Mouse (Mus musculus): ENCODE results near the gene Gm10842. TPM values are rescaled to one million over a fixed set of nuclear protein-coding genes. Genes with fewer than 3 reads are reported as not detected.
"Not testable (repeated sequence)": the region's sequence is repeated elsewhere in the genome, so short reads cannot be mapped to it uniquely, and the experiment has no call there.

The Gm10842 gene
- polyA plus RNA-seq (2012; fragmentation: generic; extraction: Trizol): not detected
- long read RNA-seq, experiment 1: 0 reads
- long read RNA-seq, experiment 2: 0 reads

DNA sequence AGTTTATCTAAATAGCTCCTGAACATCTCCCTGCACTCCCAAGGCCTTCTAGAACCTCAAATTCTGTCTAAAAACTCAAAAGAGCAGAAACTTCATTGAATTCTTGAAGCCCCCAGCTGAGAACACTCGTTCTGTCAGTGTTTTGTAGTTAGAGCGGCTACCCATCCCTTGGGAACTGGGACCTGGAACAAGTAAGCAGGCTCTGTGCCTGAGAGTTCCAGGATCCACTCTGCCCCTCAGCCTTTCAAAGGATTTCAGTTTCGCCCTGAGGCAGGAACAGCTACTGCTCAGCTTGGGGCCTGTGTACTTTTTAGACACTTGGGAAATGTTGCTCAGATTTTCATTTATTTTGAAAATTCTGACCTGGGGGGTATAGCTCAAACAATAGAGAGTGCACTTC lies at the start of gene Gm10842:
Gene Gm10842, plus strand, starts transcription at position 301 of the 400 bp plus-strand sequence.
- no peaks in the 10 kb centered on the region for H3K36me3 ChIP-seq (ENCODE audit: control insufficient read depth, insufficient read depth)
- no peak for TF ChIP-seq USF1 (IDR thresholded peaks at IDR 0.05; ENCODE audit: low read depth)
- TF ChIP-seq CTCF (IDR thresholded peaks at IDR 0.05; ENCODE audit: control insufficient read depth, insufficient read depth, insufficient read length): no peak
- no peak for TF ChIP-seq FOSL1 (IDR thresholded peaks at IDR 0.05; ENCODE audit: insufficient read depth, low read length, poor library complexity, severe bottlenecking)
- no peak for TF ChIP-seq MYOG (IDR thresholded peaks at IDR 0.05; ENCODE audit: control insufficient read depth, extremely low read depth, insufficient read length)
- no peak for TF ChIP-seq CEBPB (IDR thresholded peaks at IDR 0.05; ENCODE audit: low read depth)
- no peak for TF ChIP-seq MAX (IDR thresholded peaks at IDR 0.05)
- no peak for TF ChIP-seq MYOD1 (IDR thresholded peaks at IDR 0.05; ENCODE audit: control insufficient read depth, insufficient read length, low read depth)
- H3K79me3 ChIP-seq (ENCODE audit: low read depth): no peaks in the 10 kb centered on the region
- no peaks in the 10 kb centered on the region for H3K27me3 ChIP-seq (ENCODE audit: control insufficient read depth, insufficient read depth, insufficient read length)
- no peaks in the 10 kb centered on the region for H3K79me2 ChIP-seq (ENCODE audit: control insufficient read depth, insufficient read depth)
- H3K4me3 ChIP-seq (ENCODE audit: insufficient read depth, poor library complexity, severe bottlenecking): no peak within 1 kb of the TSS
- H3ac ChIP-seq (ENCODE audit: control insufficient read depth, insufficient read length, low read depth): no peak within 1 kb of the TSS

DNA sequence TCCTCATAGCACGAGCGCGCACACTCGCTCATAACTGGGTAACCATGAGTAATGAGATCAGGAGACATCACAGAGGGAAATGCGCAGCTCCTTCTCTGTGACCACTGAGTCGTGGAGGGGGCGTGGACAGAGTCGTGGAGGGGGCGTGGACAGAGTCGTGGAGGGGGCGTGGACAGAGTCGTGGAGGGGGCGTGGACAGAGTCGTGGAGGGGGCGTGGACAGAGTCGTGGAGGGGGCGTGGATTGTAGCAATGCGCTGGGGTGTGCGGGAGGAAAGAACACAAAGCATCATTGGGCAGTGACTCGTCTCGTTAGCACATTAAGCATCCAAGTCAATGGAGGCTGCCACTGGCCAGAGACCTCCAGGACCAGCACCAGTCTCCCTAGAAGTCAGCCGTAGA lies 34.2 kb upstream of the Gm10842 start:
- H3K27me3 ChIP-seq (ENCODE audit: control insufficient read depth, insufficient read depth, insufficient read length); H3ac ChIP-seq (ENCODE audit: control insufficient read depth, insufficient read length, low read depth); H3K36me3 ChIP-seq (ENCODE audit: control insufficient read depth, insufficient read depth); H3K79me3 ChIP-seq (ENCODE audit: low read depth); H3K4me3 ChIP-seq (ENCODE audit: insufficient read depth, poor library complexity, severe bottlenecking); H3K79me2 ChIP-seq (ENCODE audit: control insufficient read depth, insufficient read depth): not testable (repeated sequence)

DNA sequence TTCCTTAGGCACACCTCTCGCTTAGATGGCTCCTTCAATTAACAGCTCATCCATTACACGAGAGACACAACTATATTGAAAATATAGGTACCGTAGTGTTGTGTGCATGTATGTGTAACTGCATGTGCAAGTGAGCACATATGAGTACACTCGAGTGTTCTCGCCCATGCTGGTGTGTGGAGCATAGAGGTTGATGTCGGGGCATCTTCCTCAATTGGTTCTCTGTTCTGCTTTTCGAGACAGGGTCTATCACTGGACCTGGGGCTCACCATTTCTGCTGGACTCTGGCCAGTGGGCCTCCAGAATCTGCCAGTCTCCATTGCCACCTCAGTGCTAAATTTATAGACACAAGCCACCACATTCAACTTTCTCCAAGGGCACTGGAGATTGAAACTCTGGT lies 28.9 kb upstream of the Gm10842 start:
- H3K79me3 ChIP-seq (ENCODE audit: low read depth): no peaks in the 10 kb centered on the region
- TF ChIP-seq CTCF (IDR thresholded peaks at IDR 0.05; ENCODE audit: control insufficient read depth, insufficient read depth, insufficient read length): no peak
- TF ChIP-seq CEBPB (IDR thresholded peaks at IDR 0.05; ENCODE audit: low read depth): no peak
- TF ChIP-seq FOSL1 (IDR thresholded peaks at IDR 0.05; ENCODE audit: insufficient read depth, low read length, poor library complexity, severe bottlenecking): no peak
- no peak for TF ChIP-seq USF1 (IDR thresholded peaks at IDR 0.05; ENCODE audit: low read depth)
- TF ChIP-seq MYOD1 (IDR thresholded peaks at IDR 0.05; ENCODE audit: control insufficient read depth, insufficient read length, low read depth): no peak
- TF ChIP-seq MYOG (IDR thresholded peaks at IDR 0.05; ENCODE audit: control insufficient read depth, extremely low read depth, insufficient read length): no peak
- no peak for TF ChIP-seq MAX (IDR thresholded peaks at IDR 0.05)
- no peaks in the 10 kb centered on the region for H3K79me2 ChIP-seq (ENCODE audit: control insufficient read depth, insufficient read depth)
- no peak overlapping the region for H3ac ChIP-seq (ENCODE audit: control insufficient read depth, insufficient read length, low read depth)
- no peak overlapping the region for H3K4me3 ChIP-seq (ENCODE audit: insufficient read depth, poor library complexity, severe bottlenecking)
- H3K27me3 ChIP-seq (ENCODE audit: control insufficient read depth, insufficient read depth, insufficient read length): no peaks in the 10 kb centered on the region
- H3K36me3 ChIP-seq (ENCODE audit: control insufficient read depth, insufficient read depth): no peaks in the 10 kb centered on the region

DNA sequence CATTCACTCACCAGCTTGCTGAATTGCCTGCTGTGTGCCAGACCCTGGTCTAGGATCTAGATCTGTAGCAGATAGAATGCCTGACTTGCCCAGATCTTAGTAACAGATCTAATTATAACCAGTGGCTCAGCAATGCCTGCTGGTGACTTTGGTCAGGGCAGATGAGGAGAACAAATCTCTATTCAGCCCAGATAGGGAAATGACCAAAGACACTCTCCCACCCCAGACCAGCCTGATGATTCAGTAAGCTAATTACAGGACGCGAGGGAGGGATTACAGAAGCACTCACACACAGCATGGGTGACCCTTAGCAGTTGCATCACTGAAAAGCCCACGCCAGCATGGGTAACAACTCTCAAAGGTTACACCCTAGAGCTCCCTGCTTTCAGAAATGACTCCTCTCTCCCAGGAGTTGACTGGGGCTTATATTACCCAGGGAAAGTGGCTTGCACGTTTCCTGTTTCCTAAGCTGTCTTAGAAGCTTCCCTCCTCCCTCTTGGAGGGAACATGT lies 26.1 kb upstream of the Gm10842 start:
- no peaks in the 10 kb centered on the region for H3K36me3 ChIP-seq (ENCODE audit: control insufficient read depth, insufficient read depth)
- no peak overlapping the region for H3K4me3 ChIP-seq (ENCODE audit: insufficient read depth, poor library complexity, severe bottlenecking)

DNA sequence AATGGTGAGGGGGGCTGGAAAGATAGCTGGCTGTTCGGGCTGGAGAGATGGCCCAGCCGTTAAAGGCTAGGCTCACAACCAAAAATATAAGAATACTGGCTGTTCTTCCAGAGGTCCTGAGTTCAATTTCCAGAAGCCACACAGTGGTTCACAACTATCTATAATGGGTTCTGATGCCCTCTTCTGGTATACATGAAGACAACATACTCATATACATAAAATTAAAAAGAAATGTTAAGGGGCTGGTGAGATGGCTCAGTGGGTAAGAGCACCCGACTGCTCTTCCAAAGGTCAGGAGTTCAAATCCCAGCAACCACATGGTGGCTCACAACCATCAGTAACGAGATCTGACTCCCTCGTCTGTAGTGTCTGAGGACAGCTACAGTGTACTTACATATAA lies 24.9 kb upstream of the Gm10842 start:
- H3K4me3 ChIP-seq (ENCODE audit: insufficient read depth, poor library complexity, severe bottlenecking); H3K27me3 ChIP-seq (ENCODE audit: control insufficient read depth, insufficient read depth, insufficient read length); H3K36me3 ChIP-seq (ENCODE audit: control insufficient read depth, insufficient read depth); H3K79me3 ChIP-seq (ENCODE audit: low read depth); H3ac ChIP-seq (ENCODE audit: control insufficient read depth, insufficient read length, low read depth); H3K79me2 ChIP-seq (ENCODE audit: control insufficient read depth, insufficient read depth): not testable (repeated sequence)

More for the DNA sequence above, 26.1 kb upstream of the Gm10842 start:
- Histone ChIP-seq H3K27me3 (ENCODE audit: control insufficient read depth, insufficient read depth, insufficient read length) (no peaks in the 10 kb centered on the region), H3K79me3 (ENCODE audit: low read depth) (no peaks in the 10 kb centered on the region), H3ac (ENCODE audit: control insufficient read depth, insufficient read length, low read depth) (no peak overlapping the region), H3K79me2 (ENCODE audit: control insufficient read depth, insufficient read depth) (no peaks in the 10 kb centered on the region)
- TF ChIP-seq MAX (IDR thresholded peaks at IDR 0.05) (no peak), MYOD1 (IDR thresholded peaks at IDR 0.05; ENCODE audit: control insufficient read depth, insufficient read length, low read depth) (peak; percentile 19), USF1 (IDR thresholded peaks at IDR 0.05; ENCODE audit: low read depth) (no peak), FOSL1 (IDR thresholded peaks at IDR 0.05; ENCODE audit: insufficient read depth, low read length, poor library complexity, severe bottlenecking) (no peak), CTCF (IDR thresholded peaks at IDR 0.05; ENCODE audit: control insufficient read depth, insufficient read depth, insufficient read length) (no peak), CEBPB (IDR thresholded peaks at IDR 0.05; ENCODE audit: low read depth) (peak; percentile 74), MYOG (IDR thresholded peaks at IDR 0.05; ENCODE audit: control insufficient read depth, extremely low read depth, insufficient read length) (no peak)

DNA sequence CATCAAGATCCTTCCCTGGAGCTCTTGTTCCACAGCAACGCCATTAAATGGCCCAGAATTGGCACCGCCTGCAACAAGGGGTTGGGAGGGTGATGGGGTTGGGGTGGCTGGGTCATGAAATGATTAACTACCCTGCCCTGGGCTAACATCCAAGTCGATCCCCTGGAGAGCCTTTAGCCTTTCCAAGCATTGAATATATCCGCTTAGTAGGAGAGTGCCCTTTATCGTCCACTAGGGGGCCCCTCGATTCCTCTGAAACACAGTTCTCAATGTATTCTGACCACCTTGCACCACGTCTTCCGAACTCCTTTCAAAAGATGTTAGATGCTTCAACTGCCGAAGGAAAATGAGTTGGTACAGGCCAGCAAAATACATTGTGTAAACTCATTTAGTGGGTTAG lies 22.7 kb upstream of the Gm10842 start:
- Histone ChIP-seq H3K4me3 (ENCODE audit: insufficient read depth, poor library complexity, severe bottlenecking) (no peak overlapping the region), H3K27me3 (ENCODE audit: control insufficient read depth, insufficient read depth, insufficient read length) (no peaks in the 10 kb centered on the region), H3K79me2 (ENCODE audit: control insufficient read depth, insufficient read depth) (peaks cover 28% of the 10 kb centered on the region), H3K79me3 (ENCODE audit: low read depth) (peaks cover 27% of the 10 kb centered on the region), H3K36me3 (ENCODE audit: control insufficient read depth, insufficient read depth) (peaks cover 11% of the 10 kb centered on the region), H3ac (ENCODE audit: control insufficient read depth, insufficient read length, low read depth) (no peak overlapping the region)
- TF ChIP-seq CTCF (IDR thresholded peaks at IDR 0.05; ENCODE audit: control insufficient read depth, insufficient read depth, insufficient read length) (peak; percentile 14), USF1 (IDR thresholded peaks at IDR 0.05; ENCODE audit: low read depth) (no peak)
